11 mouse cellular contexts compared by ENCODE assay signal in the genomic region with DNA sequence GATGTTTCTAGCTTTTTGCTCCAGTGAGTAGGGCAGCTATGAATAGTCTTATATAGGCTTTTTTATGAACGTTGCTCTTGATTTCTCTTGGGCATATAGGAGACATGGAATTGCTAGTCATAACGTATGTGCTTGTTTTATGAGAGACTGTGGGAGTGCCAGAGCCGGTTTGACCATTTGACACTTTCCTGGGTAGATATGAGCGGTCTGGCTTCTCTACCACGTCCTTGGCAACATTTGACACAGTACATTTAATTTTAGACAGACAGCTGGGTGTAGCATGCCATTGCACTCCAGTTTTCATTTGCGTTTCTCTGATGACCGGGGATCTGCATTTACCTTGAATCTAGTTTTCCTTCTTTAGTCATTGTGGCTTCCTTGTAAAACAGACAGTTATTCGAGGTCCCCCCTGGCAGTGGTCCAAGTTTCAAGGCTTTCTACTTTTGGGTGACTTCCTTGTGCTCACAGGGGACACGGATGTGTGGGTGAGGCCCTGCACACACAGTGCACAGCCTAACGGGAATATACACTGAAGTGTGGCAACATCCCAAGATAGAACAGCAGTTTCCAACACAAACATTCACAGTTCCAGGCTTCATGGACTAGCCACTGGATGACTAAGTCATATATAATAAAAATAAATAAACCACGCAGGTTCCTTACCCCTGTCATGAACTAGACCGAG.
DNase-seq lines count a peak whose midpoint lies in the region; ATAC-seq lines count a peak whose summit lies in the region.
"Had no signal": no experiment of that assay in that cellular context is flagged by ENCODE, and none has a peak within 500 bp of the region (broad histone marks: within the 10 kb centered on the region; RNA-seq: fewer than 3 reads in every experiment).

No protein-coding gene starts in this region.

- ATAC-seq in megakaryocyte progenitor cell, adult 5-6 weeks (replicated peaks; ENCODE audit: poor library complexity), result peak; percentile 65
- ATAC-seq in neural tube, embryonic 15.5 days (ENCODE audit: low FRiP score), result no peak

- no peak overlapping the region for H3K4me3 ChIP-seq in neural tube, embryonic 15.5 days (replicated peaks)
- H3K4me3 ChIP-seq: embryonic facial prominence, embryonic 12.5 days had no signal

- H3K4me1 ChIP-seq in neural tube, embryonic 15.5 days, result no peaks in the 10 kb centered on the region
- H3K4me1 ChIP-seq: embryonic facial prominence, embryonic 12.5 days had no signal

- intact Hi-C loops in left cerebral cortex, postnatal 14 days (cut with DNase I), result no loop called here

- H3K9ac ChIP-seq in neural tube, embryonic 15.5 days (replicated peaks), result no peak overlapping the region
- H3K9ac ChIP-seq: embryonic facial prominence, embryonic 12.5 days had no signal

- WGBS in neural tube, embryonic 15.5 days, result 73% methylated on average over 12 of the region's 12 CpGs

- no peaks in the 10 kb centered on the region for H3K36me3 ChIP-seq in neural tube, embryonic 15.5 days
- H3K36me3 ChIP-seq: embryonic facial prominence, embryonic 12.5 days had no signal

- H3K27ac ChIP-seq in neural tube, embryonic 15.5 days (replicated peaks), result no peak overlapping the region
- H3K27ac ChIP-seq: embryonic facial prominence, embryonic 12.5 days; macrophage had no signal

- no peaks in the 10 kb centered on the region for H3K9me3 ChIP-seq in neural tube, embryonic 15.5 days (replicated peaks)
- H3K9me3 ChIP-seq: embryonic facial prominence, embryonic 12.5 days had no signal

- no peaks in the 10 kb centered on the region for H3K27me3 ChIP-seq in neural tube, embryonic 15.5 days (replicated peaks)
- H3K27me3 ChIP-seq: CH12.LX; embryonic facial prominence, embryonic 12.5 days had no signal

- peak; percentile 27 for DNase-seq in adrenal gland, adult 2 months
- DNase-seq in adrenal gland, adult 18-20 months (ENCODE audit: low spot score in 2 of 2), result no peak
- peak; percentile 51 for DNase-seq in left cerebral cortex, postnatal 14 days (ENCODE audit: low spot score in 2 of 2)
- DNase-seq in left cerebral cortex, adult 11 months (ENCODE audit: low spot score), result no peak
- peak; percentile 30 to 37 for DNase-seq in adrenal gland, postnatal 36 days
- DNase-seq in urinary bladder, adult 2 months (ENCODE audit: low spot score), result no peak

- no peak overlapping the region for H3K4me2 ChIP-seq in neural tube, embryonic 15.5 days
- H3K4me2 ChIP-seq: embryonic facial prominence, embryonic 12.5 days had no signal

Comparison
In these comparisons a context has a peak if more than half of its experiments do, and no peak if none do; other contexts are left out.
1. DNase-seq: peak in adrenal gland, adult 2 months (single experiment), left cerebral cortex, postnatal 14 days (2 of 2) and adrenal gland, postnatal 36 days (2 of 2); none in adrenal gland, adult 18-20 months (0 of 2), left cerebral cortex, adult 11 months (single experiment) and urinary bladder, adult 2 months (single experiment).